Mouse (Mus musculus) heart, postnatal 0 days (tissue): ENCODE measurements at regions not wholly inside any gene's neighbourhood (a gene's known extent, or its start where the extent isn't known, plus 50 kb on each side); places are given as distances from the start of the nearest gene placed in this dataset.

ENCODE experiments used
- CTCF ChIP-seq: IDR thresholded peaks from 2 replicates; pipeline ENCODE4 v1.5.1; 2016; ENCODE audit warnings: antibody characterized with exemption, control low read depth, low read depth
- EP300 ChIP-seq: IDR thresholded peaks from 2 replicates; pipeline ENCODE4 v1.6.1; 2016; ENCODE audit warnings: antibody characterized with exemption, low read depth

DNA sequence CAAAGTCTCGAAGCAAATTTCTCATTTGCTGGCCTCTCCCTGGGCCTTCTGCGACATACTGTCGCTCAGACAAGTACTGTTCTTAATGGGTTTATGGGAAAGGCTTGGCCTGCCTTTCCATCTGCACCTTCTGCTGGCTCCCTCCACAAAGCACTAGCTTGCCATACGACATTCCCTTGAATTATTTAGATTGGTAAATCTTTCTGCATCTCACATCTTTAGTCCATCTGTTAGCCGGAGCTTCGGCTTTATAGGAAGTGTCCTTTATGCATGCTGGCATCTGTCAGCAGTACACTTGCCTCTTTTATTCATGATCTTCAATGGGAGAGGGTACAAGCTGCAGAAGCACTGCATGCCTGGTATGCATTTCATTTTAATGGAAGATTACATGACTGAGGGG, 470.6 kb downstream of the Nuf2 start:
- TF ChIP-seq CTCF (no peak), EP300 (no peak)
